Mouse (Mus musculus) G1E (cell line): Measurements from ENCODE around the gene 1700001P01Rik.

Experiments
- CTCF ChIP-seq: IDR thresholded peaks from 2 replicates; pipeline ENCODE4 v1.5.1; 2012; ENCODE audit warnings: low read depth, low read length, inconsistent platforms, mixed read lengths
- GATA1 ChIP-seq: IDR thresholded peaks from 2 replicates; pipeline ENCODE4 v1.6.1; 2012; ENCODE audit warnings: borderline replicate concordance, low read length, inconsistent platforms, mixed read lengths
- GATA2 ChIP-seq: IDR thresholded peaks from 2 replicates; pipeline ENCODE4 v1.6.1; 2012; ENCODE audit warnings: low read depth, low read length, inconsistent platforms, borderline replicate concordance
- POLR2AphosphoS5 ChIP-seq: IDR thresholded peaks from 2 replicates; pipeline ENCODE4 v1.6.1; 2012; ENCODE audit warnings: low read depth, low read length, inconsistent platforms; ENCODE audit not compliant: insufficient replicate concordance
- TAL1 ChIP-seq: conservative IDR thresholded peaks from 2 replicates; pipeline ENCODE4 v1.6.1; 2012; ENCODE audit warnings: low read depth, low read length, inconsistent platforms, mixed read lengths

DNA sequence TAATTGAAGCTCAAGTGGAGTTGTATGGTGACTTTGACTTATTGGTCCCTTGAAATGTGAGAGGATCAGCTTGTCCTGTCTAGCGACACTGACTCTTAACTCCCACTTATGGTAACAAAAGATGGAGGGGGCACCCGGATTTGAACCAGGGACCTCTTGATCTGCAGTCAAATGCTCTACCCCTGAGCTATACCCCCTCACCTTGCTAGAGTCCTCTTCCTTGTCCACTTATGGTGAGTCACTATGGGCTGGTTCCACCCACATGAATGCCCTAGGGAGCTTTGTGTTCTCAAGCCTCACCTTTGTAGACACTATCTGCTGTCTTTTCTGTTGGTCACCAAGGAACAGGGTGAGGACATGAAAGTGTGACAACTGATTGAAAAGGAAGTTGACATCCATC lies 6.0 kb downstream of the 1700001P01Rik start:
- TF ChIP-seq GATA1 (no peak), POLR2AphosphoS5 (no peak), CTCF (no peak), GATA2 (no peak), TAL1 (no peak)
